ENCODE assay signal across 28 mouse cellular contexts in the genomic region with DNA sequence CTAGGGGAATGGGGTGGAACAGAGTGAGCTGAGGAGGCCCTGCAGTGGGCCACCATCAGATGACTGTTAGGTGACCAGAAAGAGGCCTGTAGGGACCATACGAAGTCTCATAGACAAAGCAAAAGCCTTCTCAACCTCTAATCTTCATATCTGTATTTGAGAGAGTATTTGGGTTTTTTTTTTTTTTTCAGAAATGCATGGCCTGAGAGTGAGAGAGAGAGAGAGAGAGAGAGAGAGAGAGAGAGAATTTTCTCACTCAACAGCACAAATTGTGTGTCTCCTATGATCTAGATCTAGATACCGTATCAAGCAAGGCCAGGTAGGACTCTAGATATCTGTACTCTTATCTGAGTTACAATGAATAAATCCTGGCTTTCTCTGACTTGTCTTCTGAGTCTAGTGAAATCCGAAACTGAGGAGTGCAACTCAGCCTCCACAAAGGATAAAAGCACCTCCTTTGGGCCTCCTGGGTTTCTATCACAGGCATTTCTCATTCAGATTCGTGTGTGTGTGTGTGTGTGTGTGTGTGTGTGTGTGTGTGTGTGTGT. TPM values are rescaled to one million over a fixed set of nuclear protein-coding genes. Genes with fewer than 3 reads are reported as not detected.
"Had no signal": no experiment of that assay in that cellular context is flagged by ENCODE, and none has a peak within 500 bp of the region (broad histone marks: within the 10 kb centered on the region; RNA-seq: fewer than 3 reads in every experiment).

No protein-coding gene starts in this region.

- ATAC-seq: intestine, embryonic 15.5 days had no signal

- H3K27me3 ChIP-seq: intestine, embryonic 15.5 days; kidney, embryonic 15.5 days; limb, embryonic 13.5 days; neural tube, embryonic 12.5 days; neural tube, embryonic 15.5 days; stomach, embryonic 15.5 days had no signal

- H3K4me1 ChIP-seq: intestine, embryonic 15.5 days; kidney, embryonic 15.5 days; limb, embryonic 10.5 days; limb, embryonic 13.5 days; neural tube, embryonic 12.5 days; neural tube, embryonic 15.5 days; stomach, embryonic 15.5 days had no signal

- H3K36me3 ChIP-seq: intestine, embryonic 15.5 days; kidney, embryonic 15.5 days; limb, embryonic 10.5 days; limb, embryonic 13.5 days; neural tube, embryonic 12.5 days; neural tube, embryonic 15.5 days; stomach, embryonic 15.5 days had no signal

- H3K27ac ChIP-seq: intestine, embryonic 15.5 days; kidney, embryonic 15.5 days; layer of hippocampus, adult 2 months; limb, embryonic 10.5 days; limb, embryonic 13.5 days; neural tube, embryonic 12.5 days; neural tube, embryonic 15.5 days; stomach, embryonic 15.5 days had no signal

- H3K9ac ChIP-seq: intestine, embryonic 15.5 days; kidney, embryonic 15.5 days; limb, embryonic 13.5 days; neural tube, embryonic 12.5 days; neural tube, embryonic 15.5 days; stomach, embryonic 15.5 days had no signal

- H3K4me2 ChIP-seq: intestine, embryonic 15.5 days; kidney, embryonic 15.5 days; limb, embryonic 13.5 days; midbrain, embryonic 11.5 days; neural tube, embryonic 12.5 days; neural tube, embryonic 15.5 days; stomach, embryonic 15.5 days had no signal

- H3K9me3 ChIP-seq: intestine, embryonic 15.5 days; kidney, embryonic 15.5 days; limb, embryonic 10.5 days; limb, embryonic 13.5 days; neural tube, embryonic 12.5 days; neural tube, embryonic 15.5 days; stomach, embryonic 15.5 days had no signal

- DNase-seq: kidney, adult 11 months; kidney, adult 8-10 months; kidney, postnatal 10 days; kidney, postnatal 4 days; layer of hippocampus, adult 9-11 months; lung, adult 2 months; lung, postnatal 14 days; lung, postnatal 4 days; midbrain, embryonic 14.5 days; right cerebral cortex, postnatal 25 days; spleen, adult 18-20 months; thymus, postnatal 25 days had no signal

- H3K4me3 ChIP-seq: intestine, embryonic 15.5 days; kidney, embryonic 15.5 days; layer of hippocampus, adult 2 months; limb, embryonic 10.5 days; limb, embryonic 13.5 days; neural tube, embryonic 12.5 days; neural tube, embryonic 15.5 days; stomach, embryonic 15.5 days had no signal

RNA-seq across cellular contexts. Expression of a gene that starts 0.8 kb away (rescaled TPM):
- total RNA-seq: layer of hippocampus, adult 2 months; layer of hippocampus, postnatal 25 days; left cerebral cortex, adult 18-20 months; left cerebral cortex, postnatal 25 days; liver, adult 2 months; megakaryocyte progenitor cell, adult 5-6 weeks had no signal
- polyA plus RNA-seq: lung, adult 2 months had no signal

RNA-seq across cellular contexts. Expression of a gene that starts 16.9 kb away (rescaled TPM):
- total RNA-seq: layer of hippocampus, adult 2 months; layer of hippocampus, postnatal 25 days; left cerebral cortex, adult 18-20 months; left cerebral cortex, postnatal 25 days; liver, adult 2 months; megakaryocyte progenitor cell, adult 5-6 weeks had no signal
- polyA plus RNA-seq: intestine, embryonic 15.5 days; kidney, embryonic 15.5 days; limb, embryonic 10.5 days; liver, adult 2 months; lung, adult 2 months; lung, embryonic 16.5 days; midbrain, embryonic 11.5 days; midbrain, embryonic 14.5 days; neural tube, embryonic 12.5 days; neural tube, embryonic 15.5 days; stomach, embryonic 15.5 days; urinary bladder, adult 2 months had no signal
